Mouse (Mus musculus) midbrain, embryonic 15.5 days (tissue): ENCODE measurements at regions not wholly inside any gene's neighbourhood (a gene's known extent, or its start where the extent isn't known, plus 50 kb on each side); places are given as distances from the start of the nearest gene placed in this dataset.

Source experiments
- ATAC-seq: fragments of 200-750 bp; cut with Nextera tagmentation; replicated peaks from 2 replicates; pipeline ENCODE4 v1.8.0; 2017; ENCODE audit warnings: moderate TSS enrichment
- H3K27ac ChIP-seq: fragments of 300-500 bp; sonication (generic); 2 replicates; pipeline ENCODE4 v1.5.1; 2015; ENCODE audit warnings: mild to moderate bottlenecking, inconsistent platforms
- H3K27me3 ChIP-seq: fragments of 300-500 bp; sonication (generic); replicated peaks from 2 replicates; pipeline ENCODE4 v1.6.1; 2015; ENCODE audit warnings: inconsistent platforms
- H3K36me3 ChIP-seq: fragments of 300-500 bp; sonication (generic); replicated peaks from 2 replicates; pipeline ENCODE4 v1.6.1; 2015; ENCODE audit warnings: inconsistent platforms
- H3K4me1 ChIP-seq: fragments of 300-500 bp; sonication (generic); 2 replicates; pipeline ENCODE4 v1.6.1; 2015; ENCODE audit warnings: inconsistent platforms
- H3K4me2 ChIP-seq: fragments of 300-500 bp; sonication (generic); 2 replicates; pipeline ENCODE4 v1.6.1; 2015; ENCODE audit warnings: inconsistent platforms, mild to moderate bottlenecking, moderate library complexity
- H3K4me3 ChIP-seq: fragments of 300-500 bp; sonication (generic); 2 replicates; pipeline ENCODE4 v1.5.1; 2015; ENCODE audit warnings: mild to moderate bottlenecking, inconsistent platforms
- H3K9ac ChIP-seq: fragments of 300-500 bp; sonication (generic); 2 replicates; pipeline ENCODE4 v1.6.1; 2015; ENCODE audit warnings: mild to moderate bottlenecking, inconsistent platforms
- H3K9me3 ChIP-seq: fragments of 300-500 bp; sonication (generic); 2 replicates; pipeline ENCODE4 v1.6.1; 2016; ENCODE audit warnings: inconsistent platforms
- WGBS: fragments of 180-500 bp; shearing (Covaris S2); methylation state at CpG from one replicate; pipeline ENCODE4 v1.1.7; 2015; ENCODE audit warnings: mixed read lengths; 5-methylcytosine and 5-hydroxymethylcytosine counted together

DNA sequence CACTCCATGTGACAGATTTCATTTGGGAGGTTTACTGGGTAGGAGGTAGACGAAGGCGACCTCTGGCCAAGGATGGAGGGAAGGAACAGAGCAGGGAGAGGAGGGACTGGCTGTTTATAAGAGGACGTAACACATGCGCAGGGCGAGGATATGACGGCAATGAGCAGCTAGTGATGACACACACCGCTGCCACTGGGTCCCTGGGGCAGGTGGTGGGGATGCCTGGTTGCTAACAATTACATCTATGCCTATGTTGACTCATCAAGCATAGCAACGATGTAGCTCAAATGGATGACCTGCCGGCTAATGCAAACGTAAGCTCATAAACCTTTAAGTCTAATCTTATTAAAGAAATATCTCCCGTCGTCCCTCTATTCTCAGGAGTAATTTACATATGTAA, 122.9 kb downstream of the Spry2 start:
- Histone ChIP-seq H3K4me2 (no peak overlapping the region), H3K9me3 (no peaks in the 10 kb centered on the region), H3K4me3 (no peak overlapping the region), H3K36me3 (no peaks in the 10 kb centered on the region), H3K9ac (no peak overlapping the region), H3K4me1 (no peaks in the 10 kb centered on the region), H3K27me3 (no peaks in the 10 kb centered on the region), H3K27ac (no peak overlapping the region)
- 74% methylated on average over 12 of the region's 12 CpGs for WGBS
- ATAC-seq: no peak

DNA sequence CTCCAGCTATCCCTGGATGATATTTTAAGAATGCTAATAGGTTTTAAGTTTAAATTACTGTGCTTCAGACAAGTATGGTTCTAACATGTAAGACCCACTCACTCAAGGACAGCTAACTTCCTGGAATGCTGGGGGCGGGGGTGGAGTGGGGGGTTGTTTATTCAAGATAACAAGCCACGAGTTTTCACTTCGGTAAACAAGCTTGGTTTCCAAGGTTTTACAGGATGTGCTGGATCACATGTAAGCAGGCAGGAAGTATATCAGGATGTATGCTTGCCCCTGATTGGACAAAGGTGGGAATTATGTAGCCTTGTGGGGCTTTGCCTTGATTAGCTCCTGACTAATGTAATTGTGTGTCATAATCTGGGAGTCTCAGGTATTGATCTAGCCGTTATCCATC, 129.5 kb downstream of the Spry2 start:
- 83% methylated on average over 4 of the region's 4 CpGs for WGBS
- no peaks in the 10 kb centered on the region for H3K4me1 ChIP-seq
- H3K36me3 ChIP-seq: no peaks in the 10 kb centered on the region
- H3K27ac ChIP-seq: no peak overlapping the region
- H3K9me3 ChIP-seq: no peaks in the 10 kb centered on the region
- no peak overlapping the region for H3K9ac ChIP-seq
- H3K4me2 ChIP-seq: no peak overlapping the region
- no peak overlapping the region for H3K4me3 ChIP-seq
- no peak for ATAC-seq
- H3K27me3 ChIP-seq: no peaks in the 10 kb centered on the region

DNA sequence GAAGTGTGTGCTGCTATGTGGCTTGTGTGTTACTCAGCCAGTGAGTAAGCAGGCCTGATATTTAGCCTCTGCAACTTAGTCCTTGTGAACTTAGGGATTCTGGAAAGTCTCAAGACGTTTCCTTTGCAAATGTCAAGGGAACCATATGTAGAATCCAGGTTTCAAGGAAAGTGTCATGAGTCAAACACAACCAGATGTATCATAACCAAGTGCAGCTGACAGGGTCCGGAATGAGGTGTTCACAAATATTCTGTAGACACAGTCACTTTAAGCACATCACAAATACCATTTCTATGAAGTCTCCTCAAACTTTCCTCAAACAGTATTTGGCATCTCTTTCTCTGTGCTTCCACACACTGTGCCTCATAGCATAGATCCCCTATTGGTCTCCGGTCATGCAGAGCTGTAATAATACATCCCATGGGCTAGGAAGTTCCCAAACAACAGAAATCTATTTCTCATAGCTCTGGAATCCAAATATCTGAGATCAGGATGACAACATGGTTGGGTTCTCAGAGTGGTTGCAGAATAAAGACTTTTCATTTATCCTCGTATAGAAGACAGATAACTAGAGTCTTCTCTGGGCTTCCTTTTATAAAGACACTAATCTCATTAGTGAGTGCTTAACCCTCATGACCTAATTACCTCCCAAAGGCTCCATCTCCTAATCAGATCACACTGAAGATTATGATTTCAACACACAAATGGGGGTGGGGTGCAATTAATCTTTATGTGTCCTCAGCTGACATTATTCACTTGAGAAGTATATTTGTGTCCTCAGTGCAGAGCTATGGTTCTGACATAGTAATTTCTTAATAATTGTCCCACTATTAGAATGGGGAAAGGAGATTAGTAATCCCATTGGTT, 143.9 kb downstream of the Spry2 start:
- H3K27me3 ChIP-seq: no peaks in the 10 kb centered on the region
- H3K4me3 ChIP-seq: no peak overlapping the region
- H3K9me3 ChIP-seq: no peaks in the 10 kb centered on the region
- no peak overlapping the region for H3K27ac ChIP-seq
- WGBS: 62% methylated on average over 4 of the region's 4 CpGs
- no peak overlapping the region for H3K4me2 ChIP-seq
- H3K4me1 ChIP-seq: no peaks in the 10 kb centered on the region
- H3K36me3 ChIP-seq: no peaks in the 10 kb centered on the region
- ATAC-seq: no peak
- H3K9ac ChIP-seq: no peak overlapping the region

DNA sequence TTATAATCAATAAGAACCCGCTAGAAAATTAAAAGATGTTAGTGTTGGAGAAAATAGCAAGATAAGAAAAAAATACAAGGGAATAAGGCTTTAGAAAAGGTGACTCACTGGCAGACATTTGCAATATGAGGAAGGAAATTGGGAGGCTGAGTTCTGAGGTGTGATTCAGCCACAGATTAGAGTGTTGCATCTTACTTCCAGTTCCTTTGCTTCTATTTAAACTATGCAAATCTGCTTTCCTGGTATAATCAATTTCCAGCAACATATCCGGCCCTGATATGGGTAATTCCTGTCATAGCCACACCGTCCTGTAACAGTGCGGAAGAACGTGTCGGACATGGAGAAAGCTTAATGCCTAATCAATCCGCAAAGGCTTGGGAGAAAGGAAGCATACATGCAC, 144.9 kb downstream of the Spry2 start:
- no peaks in the 10 kb centered on the region for H3K4me1 ChIP-seq
- WGBS: 90% methylated on average over 7 of the region's 7 CpGs
- H3K36me3 ChIP-seq: no peaks in the 10 kb centered on the region
- H3K27ac ChIP-seq: no peak overlapping the region
- H3K4me2 ChIP-seq: no peak overlapping the region
- no peak for ATAC-seq
- no peaks in the 10 kb centered on the region for H3K27me3 ChIP-seq
- no peak overlapping the region for H3K4me3 ChIP-seq
- no peak overlapping the region for H3K9ac ChIP-seq
- H3K9me3 ChIP-seq: no peaks in the 10 kb centered on the region

DNA sequence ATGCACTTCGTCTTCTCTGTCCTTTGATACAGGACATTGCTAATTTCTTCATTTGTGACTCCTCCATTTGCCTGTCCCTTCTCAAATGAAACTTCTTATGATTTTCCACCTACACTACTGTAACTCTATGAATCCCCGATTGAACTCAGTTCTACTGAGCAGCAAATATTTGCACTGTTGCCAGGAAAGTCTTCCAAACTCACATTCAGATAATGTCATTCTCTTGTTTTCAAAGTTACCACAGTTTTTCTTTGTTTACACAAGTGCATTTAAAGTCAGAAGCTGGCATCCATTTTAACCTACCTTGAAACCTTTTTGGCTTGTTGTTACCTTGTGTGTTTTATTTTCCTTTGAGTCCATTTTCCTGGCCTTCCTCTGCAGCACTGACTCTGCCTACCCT, 152.0 kb downstream of the Spry2 start:
- no peak overlapping the region for H3K9ac ChIP-seq
- no peak overlapping the region for H3K4me2 ChIP-seq
- H3K27me3 ChIP-seq: no peaks in the 10 kb centered on the region
- no peak overlapping the region for H3K4me3 ChIP-seq
- ATAC-seq: no peak
- no peaks in the 10 kb centered on the region for H3K9me3 ChIP-seq
- no peaks in the 10 kb centered on the region for H3K36me3 ChIP-seq
- WGBS: 92% methylated on average over 2 of the region's 2 CpGs
- no peak overlapping the region for H3K27ac ChIP-seq
- no peaks in the 10 kb centered on the region for H3K4me1 ChIP-seq

DNA sequence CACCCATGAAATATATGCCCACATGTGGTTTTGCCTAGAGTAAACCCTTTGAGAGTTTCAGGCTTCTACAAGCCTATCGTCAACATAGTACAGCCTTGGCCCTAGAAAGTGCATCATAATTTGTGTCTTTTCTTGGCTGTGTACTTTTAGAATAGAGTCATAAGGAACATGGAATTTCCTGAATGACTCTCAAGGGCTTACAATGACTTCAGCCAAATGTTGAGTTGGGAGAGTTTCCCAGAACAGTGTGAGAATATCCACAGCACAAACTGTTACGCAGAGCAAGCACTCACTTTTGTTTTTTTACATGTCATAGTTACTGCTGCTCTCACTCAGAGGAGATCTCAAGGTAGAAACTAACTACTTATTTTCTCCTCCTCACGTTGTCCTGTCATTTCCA, 152.5 kb downstream of the Spry2 start:
- H3K36me3 ChIP-seq: no peaks in the 10 kb centered on the region

DNA sequence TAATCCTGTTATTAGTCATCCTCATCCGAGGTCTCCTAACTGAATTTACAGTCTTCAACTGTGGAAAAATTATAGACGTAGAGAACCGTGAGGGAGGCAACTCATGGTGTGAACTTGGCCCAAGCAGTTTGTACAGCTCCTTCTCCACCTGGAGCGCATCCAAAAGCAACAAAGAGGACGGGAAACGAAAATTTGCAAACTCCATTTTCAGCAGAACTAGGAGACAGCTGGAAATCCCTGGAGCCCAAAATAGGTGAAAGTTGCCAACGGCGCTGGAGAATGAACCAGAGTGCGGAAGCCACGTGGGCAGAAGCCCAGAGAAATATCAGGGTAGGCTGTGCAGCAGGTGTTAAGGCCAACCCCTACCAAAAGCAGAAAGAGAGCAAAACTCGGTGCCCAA, 155.7 kb downstream of the Spry2 start:
- Histone ChIP-seq H3K9me3 (no peaks in the 10 kb centered on the region), H3K4me3 (no peak overlapping the region), H3K27ac (no peak overlapping the region), H3K9ac (no peak overlapping the region), H3K27me3 (no peaks in the 10 kb centered on the region), H3K4me1 (no peaks in the 10 kb centered on the region), H3K36me3 (no peaks in the 10 kb centered on the region), H3K4me2 (no peak overlapping the region)
- no peak for ATAC-seq
- WGBS: 81% methylated on average over 11 of the region's 11 CpGs

More for the DNA sequence above, 152.5 kb downstream of the Spry2 start:
- ATAC-seq: no peak
- H3K4me3 ChIP-seq: no peak overlapping the region
- H3K9ac ChIP-seq: no peak overlapping the region
- no peak overlapping the region for H3K27ac ChIP-seq
- no peaks in the 10 kb centered on the region for H3K9me3 ChIP-seq
- WGBS: 87% methylated on average over 3 of the region's 3 CpGs
- H3K4me2 ChIP-seq: no peak overlapping the region
- H3K4me1 ChIP-seq: no peaks in the 10 kb centered on the region
- H3K27me3 ChIP-seq: no peaks in the 10 kb centered on the region

DNA sequence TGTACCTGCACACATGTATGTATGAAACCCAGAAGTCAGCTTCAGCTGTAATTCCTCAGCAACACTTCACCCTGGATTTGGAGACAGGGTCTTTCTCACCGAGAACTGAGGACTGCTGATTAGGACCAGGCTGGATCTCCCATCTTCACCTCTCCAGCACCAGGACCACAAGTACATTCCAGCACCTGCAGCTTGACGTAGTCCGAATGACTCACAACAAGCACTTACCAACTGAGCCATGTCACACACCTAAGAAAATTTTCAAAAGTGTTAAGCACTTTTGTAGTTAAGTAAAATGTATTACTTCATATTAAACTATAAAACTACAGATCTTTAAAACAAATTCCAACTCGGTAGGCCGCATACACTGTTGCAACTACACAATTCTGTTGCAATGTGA, 158.1 kb downstream of the Spry2 start:
- whole genome bisulfite sequencing: 93% methylated on average over 5 of the region's 5 CpGs
- Histone ChIP-seq H3K9ac (no peak overlapping the region), H3K4me2 (no peak overlapping the region), H3K27ac (no peak overlapping the region), H3K4me3 (no peak overlapping the region), H3K9me3 (no peaks in the 10 kb centered on the region), H3K27me3 (no peaks in the 10 kb centered on the region), H3K36me3 (no peaks in the 10 kb centered on the region), H3K4me1 (no peaks in the 10 kb centered on the region)
- no peak for ATAC-seq

DNA sequence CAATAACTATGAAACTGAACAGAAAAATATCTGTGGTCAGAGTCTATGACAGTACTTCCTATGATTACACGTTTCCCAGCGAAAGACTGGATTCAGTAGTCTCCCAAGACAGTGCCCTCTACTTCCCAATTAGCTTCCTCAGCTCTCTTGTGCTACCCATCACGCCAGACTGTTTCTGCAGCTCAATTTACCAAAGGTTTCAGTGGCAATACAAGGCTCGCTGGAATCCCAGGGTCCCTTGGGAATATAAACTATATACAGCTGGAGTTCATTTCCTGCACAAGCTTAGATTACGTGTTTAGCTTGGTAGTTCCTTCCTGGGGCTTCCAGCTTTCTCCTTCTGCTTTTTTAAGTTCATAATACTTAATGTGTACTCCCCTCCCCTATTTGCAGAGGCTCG, 160.3 kb downstream of the Spry2 start:
- no peak overlapping the region for H3K4me2 ChIP-seq
- no peak overlapping the region for H3K27ac ChIP-seq
- H3K27me3 ChIP-seq: no peaks in the 10 kb centered on the region
- no peak for ATAC-seq
- no peak overlapping the region for H3K4me3 ChIP-seq
- H3K36me3 ChIP-seq: no peaks in the 10 kb centered on the region
- whole genome bisulfite sequencing: 64% methylated on average over 6 of the region's 6 CpGs
- peaks cover 18% of the 10 kb centered on the region for H3K4me1 ChIP-seq
- no peak overlapping the region for H3K9ac ChIP-seq
- H3K9me3 ChIP-seq: no peaks in the 10 kb centered on the region

DNA sequence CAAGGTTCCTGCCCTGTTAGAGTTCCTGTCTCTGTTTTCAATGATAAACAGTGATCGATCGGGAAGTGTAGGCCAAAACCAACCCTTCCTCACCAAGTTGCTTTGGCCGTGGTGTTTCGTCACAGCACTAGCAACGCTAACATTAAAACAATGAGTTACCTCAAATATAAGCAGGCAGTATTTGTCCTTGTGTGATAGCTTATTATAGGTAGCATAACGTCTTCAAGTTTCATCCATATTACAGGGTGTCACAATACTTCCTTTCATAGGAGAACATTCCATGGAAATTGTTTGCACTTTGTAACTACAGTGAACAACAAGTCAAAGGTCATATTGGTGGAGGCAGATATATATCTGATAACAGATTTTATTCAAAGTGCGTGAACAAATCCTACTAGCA, 162.3 kb downstream of the Spry2 start:
- Histone ChIP-seq H3K9me3 (no peaks in the 10 kb centered on the region), H3K27me3 (no peaks in the 10 kb centered on the region), H3K4me2 (no peak overlapping the region), H3K27ac (no peak overlapping the region), H3K4me1 (peaks cover 27% of the 10 kb centered on the region), H3K9ac (no peak overlapping the region), H3K36me3 (no peaks in the 10 kb centered on the region), H3K4me3 (no peak overlapping the region)
- 93% methylated on average over 7 of the region's 7 CpGs for WGBS
- ATAC-seq: no peak

DNA sequence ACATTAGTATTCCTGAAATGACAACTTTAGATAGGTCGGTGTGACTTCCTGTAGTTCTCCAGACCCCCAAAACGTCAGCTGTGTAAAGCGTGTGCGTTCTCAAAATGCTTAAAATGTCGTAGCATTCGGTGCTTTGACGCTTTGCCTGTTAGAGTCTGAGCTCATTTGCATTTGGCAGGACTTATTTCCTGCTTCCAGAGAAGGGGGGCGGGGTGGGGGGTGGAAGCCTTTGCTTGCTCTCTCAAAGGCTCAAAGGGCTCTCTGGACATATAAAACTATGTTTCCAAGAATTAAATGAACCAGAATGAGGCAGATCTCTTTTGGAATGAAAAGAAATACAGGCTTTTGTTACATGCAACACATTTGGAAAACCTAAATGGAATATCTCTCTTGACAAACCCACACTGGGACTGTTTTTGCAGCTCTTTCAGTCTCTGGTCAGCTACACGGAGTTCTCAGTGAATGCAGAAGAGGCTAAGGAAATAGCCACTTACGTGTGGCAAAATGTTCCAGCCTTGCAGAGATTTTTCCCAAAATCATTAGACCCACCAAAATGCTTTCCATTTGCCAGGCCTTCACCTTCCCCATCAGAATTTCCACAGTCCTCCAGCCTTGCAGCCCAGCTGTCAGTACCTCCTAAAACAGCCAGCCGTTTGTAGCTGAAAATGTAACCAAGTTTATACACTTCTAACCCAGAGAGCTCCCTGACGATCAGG, 163.4 kb downstream of the Spry2 start:
- peak; percentile 51 for ATAC-seq
- WGBS: 2% methylated on average over 12 of the region's 12 CpGs
- Histone ChIP-seq H3K9ac (no peak overlapping the region), H3K4me3 (peak overlapping the region; percentile 38), H3K4me2 (peak overlapping the region; percentile 65), H3K36me3 (no peaks in the 10 kb centered on the region), H3K27ac (peak overlapping the region; percentile 81), H3K9me3 (no peaks in the 10 kb centered on the region), H3K4me1 (peaks cover 27% of the 10 kb centered on the region), H3K27me3 (no peaks in the 10 kb centered on the region)

DNA sequence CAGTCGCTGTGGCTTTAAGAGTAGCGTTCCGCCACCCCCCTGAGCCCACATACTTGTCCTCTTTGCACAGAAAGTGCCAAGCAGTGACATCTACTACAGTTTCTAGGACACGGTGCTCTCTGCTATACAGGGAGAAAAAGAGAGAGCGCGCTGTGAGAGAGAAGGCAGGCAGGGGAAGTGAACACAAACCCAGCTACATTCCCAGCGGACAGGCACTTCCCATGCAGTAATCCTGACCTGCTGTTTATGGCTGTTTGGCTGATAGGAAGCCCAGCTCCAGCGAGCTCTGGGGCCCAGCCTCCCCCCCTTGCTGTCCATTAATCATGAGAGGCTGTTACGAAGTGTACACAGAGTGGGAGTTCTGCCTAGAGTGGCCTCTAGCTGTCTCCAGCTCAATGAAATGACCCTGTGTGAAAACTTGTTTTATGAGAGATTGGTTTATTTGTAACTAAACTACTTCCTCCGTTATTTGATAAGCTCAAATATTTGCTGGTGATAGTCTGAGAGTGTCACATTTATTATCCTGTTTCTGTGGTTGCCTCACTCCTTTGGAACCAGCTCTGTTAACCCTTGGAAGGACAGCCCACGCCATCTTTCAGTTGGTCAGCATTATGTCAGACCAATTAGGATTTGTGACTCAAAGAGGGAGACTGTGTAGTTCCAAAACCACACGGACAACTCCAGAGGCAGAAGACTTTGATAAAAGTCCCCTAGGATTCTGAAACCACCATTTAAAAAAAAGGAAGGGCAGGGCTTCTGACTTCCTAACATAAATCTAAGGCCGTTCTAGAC, 164.2 kb downstream of the Spry2 start:
- peak overlapping the region; percentile 81 for H3K27ac ChIP-seq
- ATAC-seq: peak; percentile 94
- H3K4me1 ChIP-seq: peaks cover 27% of the 10 kb centered on the region
- H3K9me3 ChIP-seq: no peaks in the 10 kb centered on the region
- H3K4me2 ChIP-seq: peak overlapping the region; percentile 65
- peak overlapping the region; percentile 38 for H3K4me3 ChIP-seq
- no peaks in the 10 kb centered on the region for H3K27me3 ChIP-seq
- no peaks in the 10 kb centered on the region for H3K36me3 ChIP-seq
- peak overlapping the region; percentile 44 for H3K9ac ChIP-seq
- under 1% methylated on average over 13 of the region's 13 CpGs for WGBS
